Mouse (Mus musculus) bone marrow, adult 2 months (tissue): ENCODE results near the gene Eprs.

Experiments used
- CTCF ChIP-seq: fragments of 200-500 bp; IDR thresholded peaks from 2 replicates; pipeline ENCODE4 v1.5.1; 2011; ENCODE audit warnings: low read length, control low read depth; ENCODE audit not compliant: control insufficient read depth, insufficient read depth
- POLR2A ChIP-seq: fragments of 200-500 bp; IDR thresholded peaks from 2 replicates; pipeline ENCODE4 v1.6.1; 2011; ENCODE audit warnings: low read depth, mild to moderate bottlenecking, control low read depth, low read length, borderline replicate concordance; ENCODE audit not compliant: control insufficient read depth

DNA sequence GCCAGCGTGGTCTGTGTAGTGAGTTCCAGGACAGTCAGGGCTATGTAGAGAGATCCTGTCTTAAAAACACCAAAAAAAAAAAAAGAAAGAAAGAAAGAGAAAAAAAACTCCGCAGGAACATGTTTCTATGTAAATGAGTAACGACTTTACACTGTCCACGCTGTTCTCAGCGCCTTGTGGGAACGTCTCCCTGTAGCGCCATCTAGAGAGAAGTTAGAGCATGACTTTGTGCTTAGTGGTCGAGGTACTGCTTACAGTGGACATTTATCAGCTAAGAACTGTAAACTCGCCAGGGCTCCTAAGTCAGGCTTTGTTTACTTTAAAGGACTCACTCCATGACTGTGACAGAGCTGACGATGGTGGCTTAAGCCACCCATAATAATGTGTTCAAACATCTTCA, 16.7 kb upstream of the Eprs start:
- no peak for TF ChIP-seq POLR2A
- peak; percentile 34; the same call in 1 of the 2 replicates for TF ChIP-seq CTCF
